Mouse (Mus musculus): ENCODE data around the gene Fbxw26. TPM values are rescaled to one million over a fixed set of nuclear protein-coding genes. Genes with fewer than 3 reads are reported as not detected.
"Not testable (repeated sequence)": the region's sequence is repeated elsewhere in the genome, so short reads cannot be mapped to it uniquely, and the experiment has no call there.

Fbxw26 gene
- total and polyA plus RNA-seq, 3 experiments = not detected

DNA sequence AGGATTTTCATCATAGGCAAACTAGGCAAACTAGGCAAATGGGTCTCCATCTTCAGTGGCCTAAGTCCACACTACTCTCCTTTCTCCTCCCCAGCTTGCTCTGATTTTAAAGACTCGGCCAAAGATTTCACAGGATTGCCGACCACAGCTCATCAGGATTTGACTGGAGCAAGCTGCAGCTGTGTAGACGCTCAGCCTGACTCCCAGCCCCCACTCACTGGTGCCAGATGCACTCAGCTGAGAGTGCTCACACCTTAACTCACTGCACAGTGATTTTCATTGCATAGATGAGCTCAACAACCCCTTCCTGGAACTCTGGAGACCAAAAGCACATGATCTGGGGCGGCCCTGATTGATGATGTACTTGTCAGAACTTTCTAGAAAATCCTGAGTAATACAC lies 43.3 kb downstream of the Fbxw26 start, which contains the start of gene Fbxw18:
Gene Fbxw18 (minus strand): TSS at position 101 of the 400 bp plus-strand sequence.
- H3K4me3 ChIP-seq (ENCODE audit: control insufficient read depth in 1 of 2, insufficient read depth in 1 of 2, low read depth in 2 of 2, low read length in 2 of 2); H3K27ac ChIP-seq (ENCODE audit: control insufficient read depth, low read depth, low read length); H3K79me2 ChIP-seq (ENCODE audit: control insufficient read depth, insufficient read depth, low read length, poor library complexity); DNase-seq (ENCODE audit: low read depth, low spot score); H3K9me3 ChIP-seq (replicated peaks; ENCODE audit: insufficient read depth, low read length); H3K4me1 ChIP-seq (ENCODE audit: control insufficient read depth in 1 of 2, insufficient read depth in 2 of 2, low read length in 2 of 2); H3K27me3 ChIP-seq (ENCODE audit: control insufficient read depth in 1 of 2, insufficient read depth in 2 of 2, low read length in 2 of 2); H3K9ac ChIP-seq (ENCODE audit: control insufficient read depth, low read depth, low read length, poor library complexity, severe bottlenecking); H3K36me3 ChIP-seq (ENCODE audit: control insufficient read depth in 1 of 2, insufficient read depth in 2 of 2, low read length in 2 of 2): not testable (repeated sequence)

DNA sequence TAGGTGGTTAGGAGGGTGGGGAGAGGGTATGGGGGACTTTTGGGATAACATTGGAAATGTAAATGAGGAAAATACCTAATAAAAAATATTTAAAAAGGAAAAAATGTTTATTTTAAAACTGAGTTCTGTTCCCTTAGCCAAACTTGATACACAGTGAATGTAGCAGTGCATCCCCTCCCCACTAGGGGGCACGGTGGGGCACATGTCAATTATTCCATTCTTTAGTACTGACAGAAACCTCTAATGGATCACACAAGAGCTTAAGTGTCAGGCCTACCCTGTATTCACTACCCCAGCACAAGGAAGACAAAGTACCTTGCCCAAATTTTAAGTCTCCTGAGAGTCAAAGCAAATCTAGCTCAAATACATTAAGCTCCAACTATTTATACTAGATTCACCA lies 60.6 kb downstream of the Fbxw26 start:
- H3K36me3 ChIP-seq (ENCODE audit: control insufficient read depth in 1 of 2, insufficient read depth in 2 of 2, low read length in 2 of 2) = no peaks in the 10 kb centered on the region
- H3K27me3 ChIP-seq (ENCODE audit: control insufficient read depth in 1 of 2, insufficient read depth in 2 of 2, low read length in 2 of 2) = no peaks in the 10 kb centered on the region
- H3K27ac ChIP-seq (ENCODE audit: control insufficient read depth, low read depth, low read length) = no peak overlapping the region
- no peaks in the 10 kb centered on the region for H3K4me1 ChIP-seq (ENCODE audit: control insufficient read depth in 1 of 2, insufficient read depth in 2 of 2, low read length in 2 of 2)
- no peak for TF ChIP-seq MAZ (IDR thresholded peaks at IDR 0.05; ENCODE audit: low read depth, low read length)
- TF ChIP-seq BHLHE40 (IDR thresholded peaks at IDR 0.05; ENCODE audit: borderline replicate concordance, low read depth, low read length) = no peak
- no peak for TF ChIP-seq USF2 (IDR thresholded peaks at IDR 0.05; ENCODE audit: borderline replicate concordance in 1 of 2, insufficient read depth in 1 of 2, low read depth in 1 of 2, low read length in 2 of 2)
- TF ChIP-seq SMC3 (IDR thresholded peaks at IDR 0.05; ENCODE audit: low read depth, low read length) = peak; percentile 60
- TF ChIP-seq POLR2AphosphoS5 (IDR thresholded peaks at IDR 0.05; ENCODE audit: borderline replicate concordance, low read depth, low read length) = no peak
- no peak for TF ChIP-seq ZNF384 (IDR thresholded peaks at IDR 0.05; ENCODE audit: low read depth, low read length)
- peak; percentile 42 for TF ChIP-seq RAD21 (IDR thresholded peaks at IDR 0.05; ENCODE audit: low read depth, low read length)
- TF ChIP-seq CTCF (IDR thresholded peaks at IDR 0.05 in 2 of 3, conservative IDR thresholded peaks at IDR 0.05 in 1 of 3; ENCODE audit: control insufficient read depth in 1 of 3, insufficient read depth in 1 of 3, low read depth in 2 of 3, low read length in 3 of 3, poor library complexity in 1 of 3, severe bottlenecking in 1 of 3) = peak; percentile 51 to 67 (median 64); a peak in 5 of 6 replicates
- no peak for TF ChIP-seq ELF1 (IDR thresholded peaks at IDR 0.05; ENCODE audit: low read depth, low read length)
- TF ChIP-seq CHD1 (IDR thresholded peaks at IDR 0.05; ENCODE audit: low read depth, low read length) = no peak
- no peaks in the 10 kb centered on the region for H3K9me3 ChIP-seq (replicated peaks; ENCODE audit: insufficient read depth, low read length)
- no peaks in the 10 kb centered on the region for H3K79me2 ChIP-seq (ENCODE audit: control insufficient read depth, insufficient read depth, low read length, poor library complexity)
- peak; percentile 44 for DNase-seq (ENCODE audit: low read depth, low spot score)
- no peak overlapping the region for H3K4me3 ChIP-seq (ENCODE audit: control insufficient read depth in 1 of 2, insufficient read depth in 1 of 2, low read depth in 2 of 2, low read length in 2 of 2)
- H3K9ac ChIP-seq (ENCODE audit: control insufficient read depth, low read depth, low read length, poor library complexity, severe bottlenecking) = no peak overlapping the region

Other genes starting within 250 kb of the Fbxw26 start
- not detected in 2 replicates for gene Fbxw15, start 177.8 kb downstream of the Fbxw26 start, total RNA-seq (2012; rRNA removed)
- not detected for gene Fbxw15, start 177.8 kb downstream of the Fbxw26 start, polyA plus RNA-seq (2012; ENCODE audit: insufficient read depth in 1 of 2, insufficient read length in 2 of 2, low read depth in 1 of 2, low replicate concordance in 2 of 2, missing spikeins in 1 of 2)
- gene Fbxw24, start 120.0 kb downstream of the Fbxw26 start, total RNA-seq (2012; rRNA removed) = not detected in 2 replicates
- gene Fbxw24, start 120.0 kb downstream of the Fbxw26 start, polyA plus RNA-seq (2012; ENCODE audit: insufficient read depth in 1 of 2, insufficient read length in 2 of 2, low read depth in 1 of 2, low replicate concordance in 2 of 2, missing spikeins in 1 of 2) = not detected
- gene Fbxw25, start 81.4 kb downstream of the Fbxw26 start, total RNA-seq (2012; rRNA removed) = not detected in 2 replicates
- not detected for gene Fbxw25, start 81.4 kb downstream of the Fbxw26 start, polyA plus RNA-seq (2012; ENCODE audit: insufficient read depth in 1 of 2, insufficient read length in 2 of 2, low read depth in 1 of 2, low replicate concordance in 2 of 2, missing spikeins in 1 of 2)
- gene Fbxw18, start 43.4 kb downstream of the Fbxw26 start, total RNA-seq (2012; rRNA removed) = not detected in 2 replicates
- not detected for gene Fbxw18, start 43.4 kb downstream of the Fbxw26 start, polyA plus RNA-seq (2012; ENCODE audit: insufficient read depth in 1 of 2, insufficient read length in 2 of 2, low read depth in 1 of 2, low replicate concordance in 2 of 2, missing spikeins in 1 of 2)
- gene Fbxw27, start 44.6 kb upstream of the Fbxw26 start, total RNA-seq (2012; rRNA removed) = not detected in 2 replicates
- not detected for gene Fbxw27, start 44.6 kb upstream of the Fbxw26 start, polyA plus RNA-seq (2012; ENCODE audit: insufficient read depth in 1 of 2, insufficient read length in 2 of 2, low read depth in 1 of 2, low replicate concordance in 2 of 2, missing spikeins in 1 of 2)
- gene Spink8, start 66.2 kb upstream of the Fbxw26 start, total RNA-seq (2012; rRNA removed) = not detected in 2 replicates
- gene Spink8, start 66.2 kb upstream of the Fbxw26 start, polyA plus RNA-seq (2012; ENCODE audit: insufficient read depth in 1 of 2, insufficient read length in 2 of 2, low read depth in 1 of 2, low replicate concordance in 2 of 2, missing spikeins in 1 of 2) = not detected
- gene Nme6, start 86.7 kb upstream of the Fbxw26 start, total RNA-seq (2012; rRNA removed) = 75.9 and 98.2 TPM in 2 replicates
- 10 to 100 TPM in 1 of 2 experiments, not detected in 1; 84.1 TPM for gene Nme6, start 86.7 kb upstream of the Fbxw26 start, polyA plus RNA-seq (2012; ENCODE audit: insufficient read depth in 1 of 2, insufficient read length in 2 of 2, low read depth in 1 of 2, low replicate concordance in 2 of 2, missing spikeins in 1 of 2)
- gene Camp, start 103.5 kb upstream of the Fbxw26 start, total RNA-seq (2012; rRNA removed) = not detected in 2 replicates
- under 1 TPM in 1 of 2 experiments, not detected in 1; 0.13 TPM for gene Camp, start 103.5 kb upstream of the Fbxw26 start, polyA plus RNA-seq (2012; ENCODE audit: insufficient read depth in 1 of 2, insufficient read length in 2 of 2, low read depth in 1 of 2, low replicate concordance in 2 of 2, missing spikeins in 1 of 2)
- gene Cdc25a, start 129.5 kb upstream of the Fbxw26 start, total RNA-seq (2012; rRNA removed) = 50.6 and 67.4 TPM in 2 replicates
- gene Cdc25a, start 129.5 kb upstream of the Fbxw26 start, polyA plus RNA-seq (2012; ENCODE audit: insufficient read depth in 1 of 2, insufficient read length in 2 of 2, low read depth in 1 of 2, low replicate concordance in 2 of 2, missing spikeins in 1 of 2) = 10 to 100 TPM; 67.2 to 79.4 TPM
- gene Map4, start 185.4 kb upstream of the Fbxw26 start, total RNA-seq (2012; rRNA removed) = 14.5 and 20.7 TPM in 2 replicates
- 10 to 100 TPM in 1 of 2 experiments, not detected in 1; 47.8 TPM for gene Map4, start 185.4 kb upstream of the Fbxw26 start, polyA plus RNA-seq (2012; ENCODE audit: insufficient read depth in 1 of 2, insufficient read length in 2 of 2, low read depth in 1 of 2, low replicate concordance in 2 of 2, missing spikeins in 1 of 2)